Mouse (Mus musculus) limb, embryonic 14.5 days (tissue): ENCODE data around the gene Brca1. TPM values are rescaled to one million over a fixed set of nuclear protein-coding genes. Genes with fewer than 3 reads are reported as not detected.
A peak's percentile ranks its signal among the peaks of the same experiment; 100 is the strongest.

Source experiments
- ATAC-seq: fragments of 200-750 bp; cut with Nextera tagmentation; 2 replicates; pipeline ENCODE4 v1.8.0; 2017; ENCODE audit warnings: low read depth, moderate number of reproducible peaks, moderate TSS enrichment; ENCODE audit not compliant: low FRiP score
- DNase-seq: peaks from one replicate; pipeline ENCODE4 v3.0.0-alpha.2; 2015; ENCODE audit warnings: low spot score
- H3K27ac ChIP-seq: fragments of 300-500 bp; sonication (generic); replicated peaks from 2 replicates; pipeline ENCODE4 v1.5.1; 2014; ENCODE audit warnings: low read depth, mild to moderate bottlenecking, low read length, moderate library complexity, mixed read lengths
- H3K27me3 ChIP-seq: fragments of 300-500 bp; sonication (generic); 2 replicates; pipeline ENCODE4 v1.6.1; 2014; ENCODE audit warnings: low read length, mixed read lengths; ENCODE audit not compliant: control insufficient read depth, insufficient read depth
- H3K36me3 ChIP-seq: fragments of 300-500 bp; sonication (generic); 2 replicates; pipeline ENCODE4 v1.6.1; 2014; ENCODE audit warnings: mild to moderate bottlenecking, low read length, moderate library complexity, mixed read lengths; ENCODE audit not compliant: control insufficient read depth, insufficient read depth
- H3K4me1 ChIP-seq: fragments of 300-500 bp; sonication (generic); 2 replicates; pipeline ENCODE4 v1.6.1; 2014; ENCODE audit warnings: antibody characterized with exemption, low read length, mixed read lengths; ENCODE audit not compliant: control insufficient read depth, insufficient read depth
- H3K4me2 ChIP-seq: fragments of 300-500 bp; sonication (generic); replicated peaks from 2 replicates; pipeline ENCODE4 v1.6.1; 2014; ENCODE audit warnings: low read depth, mild to moderate bottlenecking, low read length, moderate library complexity; ENCODE audit not compliant: severe bottlenecking
- H3K4me3 ChIP-seq: fragments of 300-500 bp; sonication (generic); replicated peaks from 2 replicates; pipeline ENCODE4 v1.5.1; 2014; ENCODE audit warnings: low read length
- H3K9ac ChIP-seq: fragments of 300-500 bp; sonication (generic); 2 replicates; pipeline ENCODE4 v1.6.1; 2014; ENCODE audit warnings: mild to moderate bottlenecking, low read depth, low read length, moderate library complexity; ENCODE audit not compliant: severe bottlenecking
- H3K9me3 ChIP-seq: fragments of 300-500 bp; sonication (generic); 2 replicates; pipeline ENCODE4 v1.6.1; 2016; ENCODE audit warnings: low read length; ENCODE audit not compliant: control insufficient read depth
- POLR2A ChIP-seq: fragments of 200-500 bp; IDR thresholded peaks from 2 replicates; pipeline ENCODE4 v1.8.0; 2012; ENCODE audit warnings: inconsistent platforms, mild to moderate bottlenecking, moderate library complexity, borderline replicate concordance; ENCODE audit not compliant: insufficient read depth, insufficient read length; ENCODE audit errors: extremely low read depth
- WGBS: fragments of 180-500 bp; shearing (Covaris S2); extraction: QIAGEN DNeasy Blood & Tissue Kit; methylation state at CpG from one replicate; pipeline ENCODE4 v1.1.7; 2014; 5-methylcytosine and 5-hydroxymethylcytosine counted together
- polyA plus RNA-seq, 2 experiments: library from polyadenylated mRNA; depleted of rRNA in 1 of 2; stranded (reverse) in 1 of 2; unstranded in 1 of 2; fragments of >200 nt; fragmentation: Nextera tagmentation in 1 of 2; extraction: Ambion mirVana in 1 of 2; gene quantifications; 2 replicates each; pipeline versions ENCODE4 v1.2.1 to v1.2.3; 2012 to 2014

Brca1 gene
- polyA plus RNA-seq, 2 experiments, result 9.9 to 11.6 TPM

- ATAC-seq (no peak), DNase-seq (no peak)
- no peaks in the 10 kb centered on the region for H3K4me1 ChIP-seq
- no peak overlapping the region for H3K27ac ChIP-seq
- H3K36me3 ChIP-seq, result peaks cover 14% of the 10 kb centered on the region
- no peaks in the 10 kb centered on the region for H3K9me3 ChIP-seq
- H3K9ac ChIP-seq, result no peak overlapping the region
- H3K4me3 ChIP-seq, result no peak overlapping the region
- no peak for TF ChIP-seq POLR2A
- 83% methylated on average over 7 of the region's 7 CpGs for WGBS
- no peaks in the 10 kb centered on the region for H3K27me3 ChIP-seq
- no peak overlapping the region for H3K4me2 ChIP-seq
Measured at GRCm38 (mm10) chr11:101484814-101485213, 66.9 kb downstream of the Brca1 start.

GRCm38 (mm10) chr11:101484245-101484644 is 67.5 kb downstream of the Brca1 start:
- 77% methylated on average over 6 of the region's 6 CpGs for WGBS
- H3K36me3 ChIP-seq, result peaks cover 14% of the 10 kb centered on the region
- H3K4me1 ChIP-seq, result no peaks in the 10 kb centered on the region
- H3K27ac ChIP-seq, result no peak overlapping the region
- H3K9me3 ChIP-seq, result no peaks in the 10 kb centered on the region
- H3K27me3 ChIP-seq, result no peaks in the 10 kb centered on the region
- no peak overlapping the region for H3K9ac ChIP-seq
- DNase-seq (no peak), ATAC-seq (no peak)
- no peak overlapping the region for H3K4me3 ChIP-seq
- no peak for TF ChIP-seq POLR2A
- no peak overlapping the region for H3K4me2 ChIP-seq

GRCm38 (mm10) chr11:101483804-101484203 is 68.0 kb downstream of the Brca1 start:
- DNase-seq, result no peak

GRCm38 (mm10) chr11:101480912-101481311 is 70.8 kb downstream of the Brca1 start:
- no peaks in the 10 kb centered on the region for H3K27me3 ChIP-seq
- H3K4me3 ChIP-seq, result no peak overlapping the region
- H3K4me2 ChIP-seq, result no peak overlapping the region
- H3K9ac ChIP-seq, result no peak overlapping the region
- no peak for ATAC-seq
- no peaks in the 10 kb centered on the region for H3K36me3 ChIP-seq
- no peak for TF ChIP-seq POLR2A
- H3K4me1 ChIP-seq, result no peaks in the 10 kb centered on the region
- no peaks in the 10 kb centered on the region for H3K9me3 ChIP-seq
- DNase-seq, result no peak
- 30% methylated on average over 6 of the region's 6 CpGs for WGBS
- no peak overlapping the region for H3K27ac ChIP-seq

More at GRCm38 (mm10) chr11:101483804-101484203, 68.0 kb downstream of the Brca1 start:
- no peaks in the 10 kb centered on the region for H3K27me3 ChIP-seq
- no peak overlapping the region for H3K4me2 ChIP-seq
- H3K9me3 ChIP-seq, result no peaks in the 10 kb centered on the region
- H3K4me3 ChIP-seq, result no peak overlapping the region
- H3K4me1 ChIP-seq, result no peaks in the 10 kb centered on the region
- TF ChIP-seq POLR2A, result no peak
- H3K9ac ChIP-seq, result no peak overlapping the region
- peaks cover 10% of the 10 kb centered on the region for H3K36me3 ChIP-seq
- no peak for ATAC-seq
- WGBS, result 50% methylated on average over 3 of the region's 3 CpGs
- H3K27ac ChIP-seq, result no peak overlapping the region

GRCm38 (mm10) chr11:101479171-101479635 is 72.6 kb downstream of the Brca1 start:
- Histone ChIP-seq H3K9me3 (no peaks in the 10 kb centered on the region), H3K27ac (no peak overlapping the region), H3K36me3 (no peaks in the 10 kb centered on the region), H3K9ac (0 out of 2 replicates have a peak overlapping the region, but pooled peaks have one; percentile 25), H3K4me1 (no peaks in the 10 kb centered on the region), H3K4me2 (no peak overlapping the region), H3K4me3 (no peak overlapping the region), H3K27me3 (no peaks in the 10 kb centered on the region)
- no peak for TF ChIP-seq POLR2A
- WGBS, result 17% methylated on average over 18 of the region's 18 CpGs
- DNase-seq (no peak), ATAC-seq (no peak)
